Mouse (Mus musculus): ENCODE measurements around the gene Id1. TPM values are rescaled to one million over a fixed set of nuclear protein-coding genes. Genes with fewer than 3 reads are reported as not detected.

Id1 gene
- polyA plus RNA-seq, 1 experiment from 2014 or later: 61.9 TPM

DNA sequence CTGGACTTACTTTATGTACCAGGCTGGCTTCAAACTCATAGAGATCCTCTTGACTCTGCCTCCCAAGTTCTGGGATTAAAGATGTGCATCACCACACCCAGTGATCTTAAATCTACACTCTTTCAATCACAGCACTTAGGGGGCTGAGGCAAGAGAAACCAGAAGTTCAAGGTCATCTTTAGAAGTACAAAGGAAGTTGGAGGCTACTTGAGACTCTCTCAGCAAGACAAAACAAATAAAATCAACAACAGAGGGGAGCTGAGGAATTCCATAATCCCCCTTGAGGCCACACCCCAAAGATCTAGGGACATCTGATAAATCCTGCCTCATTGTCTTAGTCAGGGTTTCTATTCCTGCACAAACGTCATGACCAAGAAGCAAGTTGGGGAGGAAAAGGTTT is 36.2 kb downstream of the Id1 start:
- no peaks in the 10 kb centered on the region for H3K36me3 ChIP-seq

DNA sequence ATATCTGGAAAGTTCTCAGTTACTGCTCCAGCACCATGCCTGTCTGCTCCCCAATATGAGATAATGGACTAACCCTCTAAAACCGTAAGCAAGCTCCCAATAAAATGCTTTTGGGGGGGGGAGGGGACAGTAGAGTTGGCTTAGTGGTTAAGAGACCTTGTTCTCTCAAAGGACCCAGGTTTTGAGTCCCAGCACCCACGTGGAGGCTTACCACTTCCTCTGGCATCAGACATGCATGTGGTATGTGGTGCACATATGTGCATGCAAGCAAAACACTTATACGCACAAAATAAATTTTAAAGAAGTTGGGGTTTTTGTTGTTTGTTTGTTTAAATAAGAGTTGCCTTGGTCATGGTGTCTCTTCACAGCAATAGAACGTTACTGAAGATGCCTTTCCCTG is 39.3 kb downstream of the Id1 start:
- no peak overlapping the region for H3K4me2 ChIP-seq
- H3K27me3 ChIP-seq: no peaks in the 10 kb centered on the region
- H3K9me3 ChIP-seq (replicated peaks): no peaks in the 10 kb centered on the region
- WGBS: 80% methylated on average over 4 of the region's 4 CpGs
- H3K4me1 ChIP-seq (replicated peaks): peaks cover 3% of the 10 kb centered on the region
- no peak overlapping the region for H3K9ac ChIP-seq
- no peaks in the 10 kb centered on the region; the same call in 1 of the 2 replicates for H3K36me3 ChIP-seq
- no peak overlapping the region for H3K4me3 ChIP-seq
- H3K27ac ChIP-seq: no peak overlapping the region
- ATAC-seq (replicated peaks; ENCODE audit: insufficient number of reproducible peaks, insufficient read depth, low FRiP score, low read depth): no peak

More for the DNA sequence above, 36.2 kb downstream of the Id1 start:
- Histone ChIP-seq H3K4me2 (no peak overlapping the region), H3K9ac (no peak overlapping the region), H3K27me3 (no peaks in the 10 kb centered on the region), H3K4me3 (no peak overlapping the region), H3K9me3 (replicated peaks) (no peaks in the 10 kb centered on the region), H3K27ac (no peak overlapping the region), H3K4me1 (replicated peaks) (peaks cover 6% of the 10 kb centered on the region; the same call in 1 of the 2 replicates)
- 17% methylated on average over 1 of the region's 1 CpGs for WGBS
- ATAC-seq (replicated peaks; ENCODE audit: insufficient number of reproducible peaks, insufficient read depth, low FRiP score, low read depth): no peak

DNA sequence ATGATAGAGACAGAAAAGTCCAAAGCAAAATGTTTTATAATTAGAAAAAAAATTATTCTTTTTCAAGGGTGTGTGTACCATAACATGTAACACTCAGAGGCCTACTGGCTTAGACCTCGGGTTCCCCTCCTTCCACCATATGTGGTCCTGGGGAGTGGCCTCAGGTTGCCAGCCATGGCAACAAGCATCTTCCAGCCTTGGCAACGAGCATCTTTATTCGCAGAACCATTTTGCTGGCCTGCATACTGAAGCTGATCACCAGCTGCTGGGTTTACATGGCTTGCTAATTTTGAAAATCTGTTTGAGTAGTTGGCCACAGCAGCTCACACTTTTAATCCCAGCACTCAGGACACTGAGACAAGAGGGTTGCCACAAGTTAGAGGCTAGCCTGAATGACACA is 40.0 kb downstream of the Id1 start:
- H3K27me3 ChIP-seq: no peaks in the 10 kb centered on the region
- H3K9me3 ChIP-seq (replicated peaks): no peaks in the 10 kb centered on the region
- no peak for ATAC-seq (replicated peaks; ENCODE audit: insufficient number of reproducible peaks, insufficient read depth, low FRiP score, low read depth)
- no peak overlapping the region for H3K4me3 ChIP-seq
- H3K9ac ChIP-seq: no peak overlapping the region
- H3K4me2 ChIP-seq: no peak overlapping the region
- H3K36me3 ChIP-seq: peaks cover 5% of the 10 kb centered on the region; the same call in 1 of the 2 replicates
- H3K4me1 ChIP-seq (replicated peaks): peaks cover 8% of the 10 kb centered on the region
- WGBS: 84% methylated on average over 3 of the region's 3 CpGs
- no peak overlapping the region for H3K27ac ChIP-seq

DNA sequence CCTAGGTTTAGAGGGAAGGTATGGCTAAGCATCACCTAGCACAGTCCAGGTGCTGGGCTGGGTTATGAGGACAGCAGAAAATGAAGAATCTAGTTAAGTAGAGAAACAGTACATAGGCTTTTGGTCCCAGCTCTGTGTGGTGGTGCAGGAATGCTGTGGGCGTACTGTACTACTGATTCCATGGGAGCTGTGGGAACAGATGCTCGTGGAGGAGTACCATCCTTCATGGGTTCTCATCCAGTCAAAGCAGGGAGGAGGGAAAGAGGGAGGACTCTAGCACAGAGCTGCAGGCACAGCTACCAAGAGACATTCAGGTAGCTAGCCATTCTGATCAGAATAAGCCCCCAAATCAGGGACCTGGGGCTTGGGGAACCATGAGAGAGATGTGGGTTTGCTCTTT is 40.4 kb downstream of the Id1 start:
- no peak overlapping the region for H3K27ac ChIP-seq
- no peak overlapping the region for H3K9ac ChIP-seq
- H3K4me2 ChIP-seq: no peak overlapping the region
- peaks cover 12% of the 10 kb centered on the region for H3K4me1 ChIP-seq (replicated peaks)
- 77% methylated on average over 2 of the region's 2 CpGs for WGBS
- no peaks in the 10 kb centered on the region for H3K9me3 ChIP-seq (replicated peaks)
- H3K27me3 ChIP-seq: no peaks in the 10 kb centered on the region
- peaks cover 8% of the 10 kb centered on the region; the same call in 1 of the 2 replicates for H3K36me3 ChIP-seq
- H3K4me3 ChIP-seq: no peak overlapping the region
- no peak for ATAC-seq (replicated peaks; ENCODE audit: insufficient number of reproducible peaks, insufficient read depth, low FRiP score, low read depth)

DNA sequence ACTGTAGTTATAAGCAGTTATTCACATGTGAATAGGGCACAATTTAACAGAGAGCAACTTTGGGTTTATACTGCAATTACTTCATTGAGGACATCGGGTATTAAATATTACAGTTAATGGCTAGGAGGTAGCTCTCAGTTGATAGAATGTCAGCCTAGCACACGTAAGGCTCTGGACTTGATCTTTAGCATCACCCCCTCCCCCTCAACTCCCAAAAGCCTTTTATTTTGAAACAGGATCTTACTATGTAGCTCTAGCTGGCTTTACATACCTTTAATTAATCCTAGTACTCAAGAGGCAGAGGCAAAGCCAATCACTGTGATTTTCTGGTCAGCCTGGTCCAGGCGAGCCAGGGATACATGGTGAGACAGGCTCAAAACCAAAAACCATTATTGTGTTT is 41.0 kb downstream of the Id1 start:
- no peak for ATAC-seq (replicated peaks; ENCODE audit: insufficient number of reproducible peaks, insufficient read depth, low FRiP score, low read depth)

DNA sequence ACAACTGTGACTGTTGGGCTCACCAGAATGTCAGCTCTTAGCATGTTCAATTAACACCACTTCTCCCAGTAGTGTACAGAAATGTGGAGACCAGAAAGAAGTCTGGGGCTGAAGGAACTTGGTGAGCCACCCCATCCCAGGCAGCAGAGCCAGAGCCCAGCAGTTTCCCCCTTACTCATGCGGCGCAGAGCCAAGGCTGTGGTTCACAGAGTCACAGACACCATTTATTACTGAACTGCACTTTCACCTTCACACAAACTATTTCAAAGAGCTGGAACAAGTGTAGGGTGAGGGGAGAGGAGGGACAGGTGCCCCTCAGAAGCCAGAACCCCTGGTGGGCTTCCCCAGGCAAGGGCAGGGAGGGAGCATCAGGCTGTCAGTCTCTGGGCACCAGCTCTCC is 44.4 kb downstream of the Id1 start:
- H3K4me3 ChIP-seq: no peak overlapping the region
- peaks cover 30% of the 10 kb centered on the region for H3K4me1 ChIP-seq (replicated peaks)
- H3K9ac ChIP-seq: no peak overlapping the region
- no peaks in the 10 kb centered on the region for H3K27me3 ChIP-seq
- WGBS: 91% methylated on average over 2 of the region's 2 CpGs
- H3K36me3 ChIP-seq: peaks cover 8% of the 10 kb centered on the region; the same call in 1 of the 2 replicates
- H3K27ac ChIP-seq: 0 out of 2 replicates have a peak overlapping the region, but pooled peaks have one; percentile 17
- no peak overlapping the region for H3K4me2 ChIP-seq
- ATAC-seq (replicated peaks; ENCODE audit: insufficient number of reproducible peaks, insufficient read depth, low FRiP score, low read depth): no peak
- H3K9me3 ChIP-seq (replicated peaks): no peaks in the 10 kb centered on the region

More for the DNA sequence above, 41.0 kb downstream of the Id1 start:
- Histone ChIP-seq H3K4me2 (no peak overlapping the region), H3K9me3 (replicated peaks) (no peaks in the 10 kb centered on the region), H3K9ac (no peak overlapping the region), H3K36me3 (peaks cover 8% of the 10 kb centered on the region; the same call in 1 of the 2 replicates), H3K4me1 (replicated peaks) (peaks cover 14% of the 10 kb centered on the region), H3K4me3 (no peak overlapping the region), H3K27me3 (no peaks in the 10 kb centered on the region), H3K27ac (no peak overlapping the region)
- WGBS: 90% methylated on average over 3 of the region's 3 CpGs

DNA sequence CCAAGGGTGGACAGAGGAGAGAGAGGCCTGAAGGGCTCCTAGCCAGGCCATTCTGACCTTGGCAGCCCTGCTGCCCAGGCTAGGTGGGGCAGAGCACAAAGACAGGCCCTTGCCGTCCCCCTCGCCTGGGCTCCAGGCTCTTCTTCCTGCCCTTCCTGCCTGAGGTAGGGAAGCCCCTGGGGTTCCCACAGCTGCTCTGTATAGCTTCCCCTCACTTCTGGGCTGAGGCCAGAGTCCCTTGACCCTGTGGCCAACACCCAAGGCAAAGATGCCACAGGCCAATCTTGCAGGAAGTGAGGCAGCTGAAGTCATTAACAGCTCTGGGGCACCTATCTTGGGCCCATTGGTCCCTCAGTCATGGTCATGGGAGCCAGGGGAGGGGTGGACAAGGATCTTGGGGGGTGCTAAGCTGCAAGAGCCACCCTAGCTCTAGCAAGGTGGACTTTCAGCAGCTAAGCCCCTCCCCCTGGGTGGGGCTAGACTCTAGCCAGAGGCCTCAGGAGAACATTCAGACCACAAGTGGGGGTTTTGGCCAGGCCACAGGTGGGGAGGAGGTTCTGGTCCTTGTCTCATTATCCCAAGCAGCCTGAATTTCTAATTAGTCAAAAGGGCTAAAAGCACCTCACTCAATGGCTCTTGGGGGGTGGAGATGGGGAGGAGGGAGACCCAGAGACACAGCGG is 45.1 kb downstream of the Id1 start:
- 73% methylated on average over 3 of the region's 3 CpGs for WGBS
- Histone ChIP-seq H3K9ac (no peak overlapping the region), H3K4me2 (no peak overlapping the region), H3K4me3 (no peak overlapping the region), H3K27me3 (no peaks in the 10 kb centered on the region), H3K9me3 (replicated peaks) (no peaks in the 10 kb centered on the region), H3K4me1 (replicated peaks) (peaks cover 37% of the 10 kb centered on the region), H3K36me3 (peaks cover 8% of the 10 kb centered on the region; the same call in 1 of the 2 replicates), H3K27ac (0 out of 2 replicates have a peak overlapping the region, but pooled peaks have one; percentile 17)
- no peak for ATAC-seq (replicated peaks; ENCODE audit: insufficient number of reproducible peaks, insufficient read depth, low FRiP score, low read depth)

DNA sequence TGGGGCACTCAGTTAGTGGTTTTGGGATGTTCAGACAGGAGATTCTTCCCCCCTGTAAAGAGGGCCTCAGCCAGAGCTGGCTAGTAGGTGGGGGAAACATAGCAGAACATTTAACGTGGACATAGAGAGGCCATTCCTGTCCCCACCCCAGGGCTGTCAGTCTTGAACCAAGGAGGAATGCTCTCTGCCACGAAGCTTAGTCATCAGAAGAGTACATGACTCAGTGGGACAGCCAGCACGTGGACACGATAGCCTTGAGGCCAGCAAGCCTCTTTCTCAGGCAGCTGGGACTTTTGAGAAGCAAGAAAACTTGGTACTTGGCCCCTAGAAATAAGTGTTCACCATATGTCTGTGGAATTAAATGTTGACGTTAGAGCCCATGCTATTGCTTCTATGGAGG is 46.6 kb downstream of the Id1 start:
- Histone ChIP-seq H3K9ac (no peak overlapping the region), H3K4me2 (no peak overlapping the region), H3K36me3 (peaks cover 8% of the 10 kb centered on the region; the same call in 1 of the 2 replicates), H3K4me1 (replicated peaks) (peaks cover 43% of the 10 kb centered on the region), H3K9me3 (replicated peaks) (no peaks in the 10 kb centered on the region), H3K27ac (no peak overlapping the region), H3K27me3 (no peaks in the 10 kb centered on the region), H3K4me3 (no peak overlapping the region)
- 55% methylated on average over 5 of the region's 5 CpGs for WGBS
- no peak for ATAC-seq (replicated peaks; ENCODE audit: insufficient number of reproducible peaks, insufficient read depth, low FRiP score, low read depth)

DNA sequence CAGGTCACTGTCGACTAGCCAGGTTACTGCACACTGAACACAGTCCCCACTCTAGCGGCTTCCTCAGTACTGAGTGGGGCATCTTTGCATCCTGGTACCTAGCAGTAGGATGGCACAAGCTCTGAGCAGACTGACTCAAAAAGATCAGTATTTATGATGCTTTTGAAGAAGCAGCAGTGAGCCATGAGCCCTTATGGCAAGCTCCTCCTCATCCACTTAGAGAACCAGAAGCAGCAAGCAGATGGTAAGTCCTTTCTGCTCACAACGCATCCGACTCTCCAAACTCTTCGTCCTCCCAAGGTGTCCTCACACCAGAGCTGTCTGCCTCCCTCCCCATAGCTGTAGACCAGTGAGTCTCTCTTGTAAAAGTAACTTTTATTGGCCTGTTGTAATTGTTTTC is 47.2 kb downstream of the Id1 start:
- no peak overlapping the region for H3K9ac ChIP-seq
- peaks cover 48% of the 10 kb centered on the region for H3K4me1 ChIP-seq (replicated peaks)
- no peak for ATAC-seq (replicated peaks; ENCODE audit: insufficient number of reproducible peaks, insufficient read depth, low FRiP score, low read depth)
- H3K4me2 ChIP-seq: no peak overlapping the region
- H3K9me3 ChIP-seq (replicated peaks): no peaks in the 10 kb centered on the region
- 82% methylated on average over 5 of the region's 5 CpGs for WGBS
- peaks cover 8% of the 10 kb centered on the region; the same call in 1 of the 2 replicates for H3K36me3 ChIP-seq
- H3K27me3 ChIP-seq: no peaks in the 10 kb centered on the region
- H3K27ac ChIP-seq: no peak overlapping the region
- H3K4me3 ChIP-seq: no peak overlapping the region

DNA sequence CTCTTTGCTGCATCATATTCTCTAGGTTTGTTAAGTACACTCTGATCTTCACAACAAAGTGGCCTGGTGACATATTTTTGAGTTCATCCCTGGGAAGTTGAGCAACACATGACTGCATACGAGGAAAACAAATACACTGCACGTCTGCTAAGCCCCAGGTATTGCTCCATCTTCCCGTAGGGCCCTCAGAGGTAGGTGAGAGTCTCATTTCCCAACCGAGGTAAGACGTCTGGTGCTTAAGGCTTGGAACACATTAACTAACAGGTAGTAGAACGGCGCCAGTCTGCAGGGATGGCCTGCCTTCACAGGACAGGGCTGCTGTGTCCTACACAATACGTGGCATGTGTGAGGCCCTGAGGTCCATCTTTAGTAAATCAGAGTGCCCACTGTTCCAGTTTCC is 48.6 kb downstream of the Id1 start:
- 93% methylated on average over 8 of the region's 8 CpGs for WGBS
- H3K9ac ChIP-seq: no peak overlapping the region
- H3K27ac ChIP-seq: peak overlapping the region; percentile 95
- no peaks in the 10 kb centered on the region for H3K27me3 ChIP-seq
- H3K4me2 ChIP-seq: no peak overlapping the region
- peaks cover 8% of the 10 kb centered on the region; the same call in 1 of the 2 replicates for H3K36me3 ChIP-seq
- no peak overlapping the region for H3K4me3 ChIP-seq
- no peak for ATAC-seq (replicated peaks; ENCODE audit: insufficient number of reproducible peaks, insufficient read depth, low FRiP score, low read depth)
- no peaks in the 10 kb centered on the region for H3K9me3 ChIP-seq (replicated peaks)
- H3K4me1 ChIP-seq (replicated peaks): peaks cover 62% of the 10 kb centered on the region

DNA sequence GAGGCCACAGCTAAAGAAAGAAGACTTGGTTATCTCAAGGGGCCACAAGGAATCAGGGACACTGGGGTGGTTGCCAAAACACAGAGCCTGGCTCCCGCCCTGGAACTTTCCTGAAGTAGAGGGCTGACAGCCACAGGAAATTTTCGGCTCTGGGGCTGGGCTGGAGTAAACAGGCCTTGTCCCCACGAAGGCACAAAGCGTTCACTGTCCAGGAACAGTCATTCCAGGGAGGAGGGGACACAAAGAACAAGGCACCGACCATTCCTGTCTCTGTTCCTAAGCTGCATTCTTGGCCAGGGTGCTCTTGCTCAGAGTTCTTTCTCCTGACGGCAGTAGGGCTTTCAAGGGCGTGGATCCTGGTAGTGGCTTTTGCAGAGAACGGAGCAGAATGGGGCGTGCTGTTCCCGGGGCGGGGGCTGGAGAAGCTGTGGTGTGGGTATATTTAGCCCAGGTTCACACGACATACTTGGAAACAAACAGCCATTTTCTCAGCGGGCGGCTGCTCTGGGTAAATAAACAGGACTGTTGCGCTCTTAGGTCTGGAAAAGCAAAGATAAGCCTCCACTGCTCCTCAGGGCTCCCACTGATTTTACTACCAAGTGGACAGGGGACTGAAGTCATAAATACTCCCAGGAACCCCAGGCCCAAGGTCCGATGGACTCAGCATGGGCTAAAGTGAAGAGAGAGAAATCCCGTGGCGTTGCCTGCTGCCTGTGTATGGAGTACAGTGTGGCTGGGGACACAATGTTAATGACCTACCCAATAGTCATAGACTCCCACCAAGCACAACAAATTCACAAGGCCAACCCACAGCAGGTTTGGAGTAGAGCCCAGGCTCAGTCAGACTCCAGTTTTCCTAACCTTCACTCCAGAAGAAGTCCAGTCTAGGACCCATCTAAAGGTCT is 49.6 kb downstream of the Id1 start:
- Histone ChIP-seq H3K4me2 (peak overlapping the region; percentile 49), H3K4me3 (0 out of 2 replicates have a peak overlapping the region, but pooled peaks have one; percentile 8), H3K36me3 (peaks cover 6% of the 10 kb centered on the region; the same call in 1 of the 2 replicates), H3K4me1 (replicated peaks) (peaks cover 67% of the 10 kb centered on the region), H3K27me3 (no peaks in the 10 kb centered on the region), H3K9me3 (replicated peaks) (no peaks in the 10 kb centered on the region), H3K27ac (peak overlapping the region; percentile 95), H3K9ac (peak overlapping the region; percentile 39)
- ATAC-seq (replicated peaks; ENCODE audit: insufficient number of reproducible peaks, insufficient read depth, low FRiP score, low read depth): peak; percentile 68
- 10% methylated on average over 18 of the region's 18 CpGs for WGBS

All from heart, embryonic 15.5 days (tissue).